Mouse (Mus musculus): ENCODE measurements around the gene Gm37240. TPM values are rescaled to one million over a fixed set of nuclear protein-coding genes. Genes with fewer than 3 reads are reported as not detected.

Gm37240 gene
- polyA plus RNA-seq, 1 experiment: not detected

DNA sequence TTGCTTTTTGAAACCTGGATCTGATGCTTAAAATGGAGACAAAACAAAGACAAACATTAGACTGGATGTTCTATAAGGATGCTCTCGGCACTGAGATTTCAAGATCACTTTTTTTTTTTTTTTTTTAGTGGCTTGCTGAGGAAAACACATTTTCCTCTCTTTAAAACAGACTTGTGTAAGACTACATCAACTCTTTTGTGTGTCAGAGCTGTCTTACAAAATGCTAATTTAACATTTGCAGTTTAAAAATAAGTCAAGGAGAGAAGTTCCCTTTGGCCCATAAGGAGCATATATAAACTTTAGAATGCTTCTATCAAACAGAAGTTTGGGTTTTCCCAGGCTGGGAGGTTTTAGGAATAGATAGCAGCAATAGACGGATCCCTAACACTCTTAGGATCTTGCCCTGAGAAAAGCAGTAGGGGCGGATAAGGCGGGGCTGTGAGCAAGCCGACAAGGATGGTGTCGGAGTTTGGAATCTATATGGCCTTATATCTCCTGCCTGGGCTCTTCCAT lies 739.2 kb downstream of the Gm37240 start:
- H3K4me1 ChIP-seq (ENCODE audit: control insufficient read depth, insufficient read depth, low read length): no peaks in the 10 kb centered on the region
- no peak overlapping the region for H3K27ac ChIP-seq (ENCODE audit: insufficient read depth, low read depth, low read length)
- no peak for TF ChIP-seq POLR2A (IDR thresholded peaks at IDR 0.05; ENCODE audit: borderline replicate concordance, low read depth, low read length)
- no peak for TF ChIP-seq CTCF (IDR thresholded peaks at IDR 0.05; ENCODE audit: low read depth, low read length)
- H3K4me3 ChIP-seq (ENCODE audit: insufficient read depth, low read length): no peak overlapping the region

DNA sequence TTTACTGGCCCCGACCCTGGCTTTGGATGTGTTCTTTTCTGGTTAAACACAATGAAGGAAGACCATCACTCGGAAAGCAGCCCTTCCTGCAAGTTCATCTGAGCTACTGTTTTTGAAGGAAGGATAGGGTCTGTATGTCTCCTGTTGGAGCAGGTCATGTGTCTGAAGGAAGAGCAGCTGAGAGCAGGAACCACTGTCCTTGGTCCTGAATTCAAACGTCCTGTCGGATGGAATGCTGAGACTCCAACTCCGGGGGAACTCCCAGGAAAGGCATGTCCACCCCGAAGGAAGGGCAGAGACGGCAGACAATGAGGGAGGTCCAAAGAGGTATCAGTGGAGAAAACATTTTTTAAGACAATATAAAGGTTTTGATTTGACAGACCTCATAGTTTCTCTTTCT lies 741.8 kb downstream of the Gm37240 start:
- no peaks in the 10 kb centered on the region for H3K4me1 ChIP-seq (ENCODE audit: control insufficient read depth, insufficient read depth, low read length)
- H3K27ac ChIP-seq (ENCODE audit: insufficient read depth, low read depth, low read length): no peak overlapping the region
- no peak overlapping the region for H3K4me3 ChIP-seq (ENCODE audit: insufficient read depth, low read length)
- no peak for TF ChIP-seq CTCF (IDR thresholded peaks at IDR 0.05; ENCODE audit: low read depth, low read length)
- TF ChIP-seq POLR2A (IDR thresholded peaks at IDR 0.05; ENCODE audit: borderline replicate concordance, low read depth, low read length): no peak

DNA sequence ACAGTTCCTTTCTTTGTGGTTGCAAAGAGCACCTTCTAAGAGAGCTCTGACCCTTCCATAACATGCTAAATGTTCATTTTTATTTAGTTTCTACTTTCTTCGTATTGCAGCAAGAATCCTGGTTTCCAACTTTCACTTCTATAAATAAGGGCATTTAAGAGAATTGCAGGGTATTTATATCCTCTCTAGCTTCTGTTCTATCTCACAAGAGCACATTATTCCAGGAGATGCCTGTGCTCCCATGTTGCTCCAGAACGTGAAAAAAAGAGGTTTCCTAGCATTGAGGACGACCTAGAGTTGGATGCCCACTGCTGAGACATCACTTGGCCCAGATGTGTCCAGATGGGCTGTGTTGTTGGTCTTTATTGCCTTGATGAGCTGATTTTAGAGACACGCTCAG lies 742.2 kb downstream of the Gm37240 start:
- Histone ChIP-seq H3K4me3 (ENCODE audit: insufficient read depth, low read length) (no peak overlapping the region), H3K4me1 (ENCODE audit: control insufficient read depth, insufficient read depth, low read length) (no peaks in the 10 kb centered on the region), H3K27ac (ENCODE audit: insufficient read depth, low read depth, low read length) (no peak overlapping the region)
- TF ChIP-seq POLR2A (IDR thresholded peaks at IDR 0.05; ENCODE audit: borderline replicate concordance, low read depth, low read length): no peak
- TF ChIP-seq CTCF (IDR thresholded peaks at IDR 0.05; ENCODE audit: low read depth, low read length): no peak

DNA sequence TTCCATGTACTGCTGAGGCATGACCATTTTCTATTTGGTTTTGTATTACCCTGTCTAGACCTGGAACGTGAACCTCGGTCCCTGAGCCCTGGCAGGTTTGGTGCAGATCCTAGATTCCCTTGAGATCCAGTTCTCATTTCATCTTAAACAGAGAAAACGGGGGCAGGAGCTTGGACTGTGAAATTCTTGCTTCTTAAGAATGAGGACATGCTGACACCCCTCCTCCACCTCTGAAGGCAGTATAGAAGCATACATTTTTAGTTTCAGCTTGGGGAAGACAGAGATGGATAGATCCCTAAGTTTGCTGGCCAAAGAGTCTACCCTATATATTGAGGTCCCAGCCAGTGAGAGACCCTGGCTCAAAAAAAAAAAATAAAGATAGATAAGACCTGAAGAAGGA lies 742.9 kb downstream of the Gm37240 start:
- Histone ChIP-seq H3K27ac (ENCODE audit: insufficient read depth, low read depth, low read length) (no peak overlapping the region), H3K4me3 (ENCODE audit: insufficient read depth, low read length) (no peak overlapping the region), H3K4me1 (ENCODE audit: control insufficient read depth, insufficient read depth, low read length) (no peaks in the 10 kb centered on the region)
- TF ChIP-seq CTCF (IDR thresholded peaks at IDR 0.05; ENCODE audit: low read depth, low read length): no peak
- TF ChIP-seq POLR2A (IDR thresholded peaks at IDR 0.05; ENCODE audit: borderline replicate concordance, low read depth, low read length): no peak

DNA sequence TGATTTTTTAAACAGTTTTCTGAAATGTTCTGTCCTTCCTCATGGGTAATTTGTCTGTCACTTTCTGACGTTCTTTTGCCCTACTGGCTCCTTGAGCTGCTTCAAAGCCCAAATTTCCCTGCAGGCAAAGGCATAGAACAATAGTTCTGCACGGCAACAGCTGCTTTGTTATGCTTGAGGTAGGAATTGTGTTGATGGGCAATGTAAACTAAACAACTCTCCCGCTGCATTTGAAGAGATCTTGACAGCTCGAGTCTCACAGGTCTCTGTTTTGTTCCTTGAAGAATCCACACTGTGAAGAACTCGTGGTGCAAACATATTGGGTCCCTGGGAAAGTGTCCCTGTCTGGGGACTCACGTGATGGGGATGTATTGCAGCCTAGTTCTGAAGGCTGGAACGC lies 746.8 kb downstream of the Gm37240 start:
- Histone ChIP-seq H3K27ac (ENCODE audit: insufficient read depth, low read depth, low read length) (no peak overlapping the region), H3K4me3 (ENCODE audit: insufficient read depth, low read length) (no peak overlapping the region), H3K4me1 (ENCODE audit: control insufficient read depth, insufficient read depth, low read length) (no peaks in the 10 kb centered on the region)
- no peak for TF ChIP-seq CTCF (IDR thresholded peaks at IDR 0.05; ENCODE audit: low read depth, low read length)
- TF ChIP-seq POLR2A (IDR thresholded peaks at IDR 0.05; ENCODE audit: borderline replicate concordance, low read depth, low read length): no peak

DNA sequence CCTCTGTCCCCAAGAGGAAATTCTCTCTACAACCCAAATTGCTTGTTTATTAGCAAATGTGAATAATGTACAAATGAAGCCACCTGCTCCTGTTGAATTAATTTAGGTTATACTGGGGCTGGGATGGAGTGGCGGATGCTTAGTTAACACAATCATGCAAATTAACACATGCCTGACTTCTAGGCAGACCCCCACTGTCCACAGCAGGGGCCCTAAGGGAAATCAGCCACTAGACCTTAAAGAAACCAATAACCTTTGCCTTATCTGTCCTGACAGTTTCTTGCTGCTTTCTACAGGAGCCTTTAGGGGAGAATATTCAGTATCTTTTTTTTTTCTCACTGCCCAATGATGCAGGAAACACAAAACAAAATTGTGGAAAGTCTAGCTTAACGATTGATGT lies 748.9 kb downstream of the Gm37240 start:
- TF ChIP-seq CTCF (IDR thresholded peaks at IDR 0.05; ENCODE audit: low read depth, low read length) (no peak), POLR2A (IDR thresholded peaks at IDR 0.05; ENCODE audit: borderline replicate concordance, low read depth, low read length) (no peak)
- Histone ChIP-seq H3K27ac (ENCODE audit: insufficient read depth, low read depth, low read length) (no peak overlapping the region), H3K4me3 (ENCODE audit: insufficient read depth, low read length) (no peak overlapping the region), H3K4me1 (ENCODE audit: control insufficient read depth, insufficient read depth, low read length) (no peaks in the 10 kb centered on the region)

DNA sequence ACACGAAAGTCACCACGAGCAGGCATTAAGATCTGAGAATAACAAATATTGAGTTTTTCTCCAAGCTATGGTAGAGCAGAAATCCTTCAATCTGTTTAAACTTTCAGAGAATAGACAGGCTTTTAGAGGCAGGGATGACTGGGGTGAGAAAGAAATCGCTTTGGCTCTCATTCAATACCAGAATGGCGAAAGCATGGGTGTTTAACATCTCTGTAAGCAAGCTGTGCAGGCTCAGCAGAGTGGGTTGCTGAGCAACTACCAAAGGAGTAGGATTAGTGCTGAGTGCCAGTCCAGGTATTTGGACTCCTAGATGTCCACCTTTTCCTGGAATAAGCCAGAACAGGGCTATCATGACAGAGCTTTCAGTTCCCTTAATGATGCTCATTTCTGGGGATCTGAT lies 753.8 kb downstream of the Gm37240 start:
- TF ChIP-seq CTCF (IDR thresholded peaks at IDR 0.05; ENCODE audit: low read depth, low read length) (no peak), POLR2A (IDR thresholded peaks at IDR 0.05; ENCODE audit: borderline replicate concordance, low read depth, low read length) (no peak)
- H3K4me1 ChIP-seq (ENCODE audit: control insufficient read depth, insufficient read depth, low read length): no peaks in the 10 kb centered on the region
- no peak overlapping the region for H3K27ac ChIP-seq (ENCODE audit: insufficient read depth, low read depth, low read length)
- no peak overlapping the region for H3K4me3 ChIP-seq (ENCODE audit: insufficient read depth, low read length)

DNA sequence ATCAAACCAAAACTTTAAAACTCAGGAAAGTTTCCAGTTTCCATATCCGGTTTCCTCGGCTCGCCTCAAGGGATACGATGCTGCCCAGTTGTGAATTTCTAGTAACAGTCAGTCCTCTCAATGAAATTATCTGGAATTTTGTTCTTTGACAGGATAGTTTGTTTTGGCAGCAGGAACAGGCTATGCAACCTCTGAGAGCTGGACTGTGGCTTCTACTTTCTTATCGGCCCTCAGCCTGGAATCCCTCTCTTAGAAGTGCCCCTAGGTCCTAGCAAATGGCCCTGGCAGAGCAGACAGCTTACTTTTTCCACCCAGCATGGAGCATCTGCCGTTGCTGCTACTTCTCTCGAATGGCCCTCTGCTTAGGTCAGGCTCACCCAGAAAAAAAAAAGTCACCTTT lies 755.4 kb downstream of the Gm37240 start:
- Histone ChIP-seq H3K27ac (ENCODE audit: insufficient read depth, low read depth, low read length) (no peak overlapping the region), H3K4me1 (ENCODE audit: control insufficient read depth, insufficient read depth, low read length) (no peaks in the 10 kb centered on the region), H3K4me3 (ENCODE audit: insufficient read depth, low read length) (no peak overlapping the region)
- TF ChIP-seq POLR2A (IDR thresholded peaks at IDR 0.05; ENCODE audit: borderline replicate concordance, low read depth, low read length): no peak
- TF ChIP-seq CTCF (IDR thresholded peaks at IDR 0.05; ENCODE audit: low read depth, low read length): no peak

DNA sequence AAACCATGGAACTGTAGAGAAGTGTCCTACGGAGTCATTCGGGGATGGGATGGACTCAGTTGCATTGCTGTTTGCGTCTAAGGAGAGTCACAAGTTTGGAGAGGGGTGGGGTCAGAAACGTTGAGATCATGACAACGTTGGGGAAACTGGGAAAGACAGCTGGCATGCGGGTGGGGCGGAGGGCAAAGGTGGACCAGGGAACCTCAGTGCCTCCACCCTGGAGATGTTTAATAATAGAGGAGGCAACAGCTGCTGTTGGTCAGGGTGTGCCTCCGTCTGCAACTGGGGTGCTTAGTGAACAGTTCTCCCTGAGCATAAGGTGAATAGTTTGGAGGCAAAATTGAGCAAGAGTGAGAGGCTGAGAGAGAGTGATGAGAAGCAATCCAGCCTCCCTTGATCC lies 758.8 kb downstream of the Gm37240 start:
- no peak overlapping the region for H3K4me3 ChIP-seq (ENCODE audit: insufficient read depth, low read length)
- H3K4me1 ChIP-seq (ENCODE audit: control insufficient read depth, insufficient read depth, low read length): no peaks in the 10 kb centered on the region
- no peak for TF ChIP-seq CTCF (IDR thresholded peaks at IDR 0.05; ENCODE audit: low read depth, low read length)
- TF ChIP-seq POLR2A (IDR thresholded peaks at IDR 0.05; ENCODE audit: borderline replicate concordance, low read depth, low read length): no peak

DNA sequence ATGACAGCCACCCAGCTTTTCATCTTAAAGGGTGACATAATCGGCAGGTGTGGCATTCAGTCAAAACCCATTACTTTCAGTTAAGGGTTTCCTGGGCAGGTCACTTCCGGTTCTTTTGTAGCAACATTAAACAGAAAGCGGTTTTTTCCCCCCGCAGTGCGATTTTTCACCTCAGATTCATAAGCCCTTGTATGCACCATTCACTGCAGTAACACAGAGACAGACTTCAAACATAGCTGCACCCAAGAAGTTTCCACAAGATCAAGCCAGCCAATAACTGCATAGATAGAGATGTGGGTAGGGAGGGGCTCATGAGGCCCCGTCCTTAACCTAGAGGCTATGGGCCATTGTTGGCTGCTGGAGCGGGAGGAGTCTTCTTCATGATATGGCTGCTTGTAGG lies 760.3 kb downstream of the Gm37240 start:
- TF ChIP-seq POLR2A (IDR thresholded peaks at IDR 0.05; ENCODE audit: borderline replicate concordance, low read depth, low read length) (no peak), CTCF (IDR thresholded peaks at IDR 0.05; ENCODE audit: low read depth, low read length) (no peak)
- Histone ChIP-seq H3K4me1 (ENCODE audit: control insufficient read depth, insufficient read depth, low read length) (no peaks in the 10 kb centered on the region), H3K4me3 (ENCODE audit: insufficient read depth, low read length) (no peak overlapping the region), H3K27ac (ENCODE audit: insufficient read depth, low read depth, low read length) (no peak overlapping the region)

More for the DNA sequence above, 758.8 kb downstream of the Gm37240 start:
- no peak overlapping the region for H3K27ac ChIP-seq (ENCODE audit: insufficient read depth, low read depth, low read length)

DNA sequence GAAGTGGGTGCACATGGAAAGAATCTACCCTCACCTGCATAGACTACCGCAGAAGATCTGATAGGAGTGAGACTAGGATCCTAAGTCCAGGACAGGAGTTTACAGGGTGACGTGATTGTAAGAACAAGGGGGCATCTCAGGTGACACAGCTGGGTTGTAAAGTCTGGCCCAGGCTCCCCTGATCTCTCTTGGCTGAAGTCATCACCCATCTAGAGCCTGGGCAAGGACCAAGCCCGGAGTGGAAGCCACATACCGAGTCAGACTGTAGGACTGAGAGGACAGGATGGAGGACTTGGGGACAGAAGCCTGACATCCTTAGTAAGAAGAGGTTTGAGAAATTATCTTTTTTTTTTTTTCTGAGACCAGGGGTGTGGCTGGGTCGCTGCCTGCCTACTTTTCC lies 761.8 kb downstream of the Gm37240 start:
- no peak overlapping the region for H3K4me3 ChIP-seq (ENCODE audit: insufficient read depth, low read length)
- no peaks in the 10 kb centered on the region for H3K4me1 ChIP-seq (ENCODE audit: control insufficient read depth, insufficient read depth, low read length)

More for the DNA sequence above, 761.8 kb downstream of the Gm37240 start:
- TF ChIP-seq POLR2A (IDR thresholded peaks at IDR 0.05; ENCODE audit: borderline replicate concordance, low read depth, low read length) (no peak), CTCF (IDR thresholded peaks at IDR 0.05; ENCODE audit: low read depth, low read length) (no peak)
- H3K27ac ChIP-seq (ENCODE audit: insufficient read depth, low read depth, low read length): no peak overlapping the region

All from bone marrow macrophage, adult 2 months (primary cell).